Mouse (Mus musculus): Measurements from ENCODE around the gene Utrn. TPM values are rescaled to one million over a fixed set of nuclear protein-coding genes. Genes with fewer than 3 reads are reported as not detected.
A peak's percentile ranks its signal among the peaks of the same experiment; 100 is the strongest.

Gene Utrn
- polyA plus RNA-seq, 1 experiment from 2014 or later = 68.1 TPM

DNA sequence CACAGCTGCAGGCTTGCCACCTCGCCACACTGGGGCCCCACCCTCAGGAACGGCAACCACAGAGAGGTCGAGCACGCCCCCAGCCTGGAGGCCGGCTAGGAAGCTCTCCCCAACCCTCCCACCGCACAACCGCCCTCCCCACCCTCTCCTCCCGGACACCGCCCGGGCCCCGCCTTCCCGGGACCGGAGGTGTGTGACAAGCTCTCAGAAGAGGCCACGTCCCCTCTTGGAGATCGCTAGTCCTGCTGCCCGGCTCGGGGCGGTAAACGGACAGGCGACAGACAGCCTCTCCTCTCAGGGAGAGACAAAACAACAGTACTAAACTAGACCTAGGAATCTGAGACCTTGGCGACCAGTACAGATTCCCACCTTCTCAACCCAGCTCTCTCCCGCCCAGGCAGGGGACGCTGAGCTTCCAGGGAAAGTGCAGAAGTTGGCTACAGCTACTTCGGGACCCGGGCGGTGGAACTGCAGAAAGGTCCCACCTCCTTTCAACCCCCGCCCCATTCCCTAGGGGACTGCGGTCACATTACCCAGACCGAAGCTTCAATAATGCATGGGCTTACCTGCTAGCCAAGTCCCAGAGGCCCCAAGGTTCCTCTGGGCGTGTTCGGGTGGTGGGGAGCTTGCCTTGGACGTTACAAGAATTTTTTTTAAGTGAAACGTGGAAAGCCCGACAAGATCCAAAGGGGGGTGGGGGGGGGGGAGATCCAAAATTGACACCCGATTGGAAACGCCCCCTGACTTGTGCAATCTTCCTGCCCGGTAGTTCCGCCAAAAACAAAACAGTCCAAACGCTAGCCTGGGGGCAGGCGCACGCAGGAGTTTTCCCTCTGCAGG is 756 bp downstream of the Utrn start:
- Histone ChIP-seq H3K4me3 (replicated peaks) (peak overlapping the region; percentile 85), H3K27ac (peak overlapping the region; percentile 96), H3K27me3 (replicated peaks) (no peaks in the 10 kb centered on the region), H3K4me2 (peak overlapping the region; percentile 92), H3K36me3 (no peaks in the 10 kb centered on the region), H3K9ac (peak overlapping the region; percentile 77), H3K4me1 (peaks cover 12% of the 10 kb centered on the region; the same call in 1 of the 2 replicates), H3K9me3 (no peaks in the 10 kb centered on the region)
- ATAC-seq (ENCODE audit: insufficient read depth, low FRiP score, low read depth) = peak; percentile 83
- WGBS = 0% methylated on average over 40 of the region's 41 CpGs

DNA sequence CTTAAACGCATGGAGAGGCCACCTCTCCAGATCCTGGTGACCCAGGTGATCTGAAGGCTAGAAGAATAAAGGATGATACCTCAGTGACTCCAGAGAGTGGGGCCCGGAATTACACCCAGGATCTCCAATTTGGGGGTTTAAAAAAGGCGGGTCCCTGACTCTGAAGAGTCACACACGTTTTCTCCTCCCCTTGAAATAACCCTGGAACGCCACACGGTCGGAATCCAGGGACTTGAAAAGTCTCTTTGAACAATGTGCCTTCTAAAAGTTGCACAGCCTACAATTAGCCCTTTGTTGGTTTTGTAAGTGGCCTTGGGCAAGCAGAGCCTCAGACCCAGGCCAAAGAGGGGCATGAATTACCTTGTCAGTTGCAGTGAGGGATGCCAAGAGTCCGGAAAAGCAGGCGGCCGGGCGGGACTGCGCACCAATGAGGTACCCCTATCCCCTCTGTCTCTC is 1.4 kb downstream of the Utrn start:
- peak overlapping the region; percentile 96 for H3K27ac ChIP-seq
- peaks cover 12% of the 10 kb centered on the region; the same call in 1 of the 2 replicates for H3K4me1 ChIP-seq
- H3K4me3 ChIP-seq (replicated peaks) = peak overlapping the region; percentile 85
- no peaks in the 10 kb centered on the region for H3K9me3 ChIP-seq
- ATAC-seq (ENCODE audit: insufficient read depth, low FRiP score, low read depth) = no peak
- H3K9ac ChIP-seq = peak overlapping the region; percentile 77
- WGBS = under 1% methylated on average over 12 of the region's 12 CpGs
- peak overlapping the region; percentile 92 for H3K4me2 ChIP-seq
- H3K36me3 ChIP-seq = no peaks in the 10 kb centered on the region
- H3K27me3 ChIP-seq (replicated peaks) = no peaks in the 10 kb centered on the region

DNA sequence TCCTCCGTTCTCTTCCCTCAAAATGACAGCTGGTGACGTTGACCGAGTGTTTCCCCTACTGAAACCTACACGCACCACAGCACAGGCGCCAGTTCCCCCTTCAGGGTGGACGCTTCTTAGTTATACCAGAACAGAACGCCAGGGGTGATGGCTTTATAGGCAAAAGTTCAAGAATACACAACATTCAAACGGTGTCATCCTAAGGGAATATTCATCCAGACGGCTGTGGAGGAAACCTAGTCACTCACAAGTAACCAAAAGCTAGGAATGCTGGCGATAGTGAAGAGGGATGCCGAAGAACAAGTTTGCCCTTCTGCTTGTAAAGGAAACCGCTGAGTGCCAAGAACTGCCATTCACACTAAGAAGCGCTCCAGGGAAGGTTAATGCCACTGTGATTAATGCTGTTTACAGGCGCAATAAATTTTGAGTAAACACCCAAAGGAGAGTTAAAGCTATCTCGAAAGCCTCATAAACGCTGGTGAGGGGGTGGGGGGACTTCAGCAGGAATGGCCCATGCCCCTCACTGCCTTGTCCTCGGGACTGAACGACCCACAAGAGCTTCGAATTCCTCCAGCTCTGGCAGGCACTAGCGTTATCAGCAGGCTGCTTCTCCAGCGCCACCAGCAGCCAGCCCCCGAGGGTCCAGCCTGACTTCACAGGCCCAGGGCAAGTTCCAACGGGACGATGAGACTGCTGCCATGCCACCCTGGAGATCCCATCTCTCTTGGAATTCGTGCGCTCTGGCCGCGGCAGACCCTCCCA is 2.0 kb downstream of the Utrn start:
- Histone ChIP-seq H3K9ac (peak overlapping the region; percentile 77; the same call in 1 of the 2 replicates), H3K27me3 (replicated peaks) (no peaks in the 10 kb centered on the region), H3K4me3 (replicated peaks) (peak overlapping the region; percentile 85), H3K27ac (peak overlapping the region; percentile 96), H3K4me1 (peaks cover 12% of the 10 kb centered on the region; the same call in 1 of the 2 replicates), H3K36me3 (no peaks in the 10 kb centered on the region), H3K9me3 (no peaks in the 10 kb centered on the region), H3K4me2 (peak overlapping the region; percentile 92)
- WGBS = 5% methylated on average over 28 of the region's 28 CpGs
- no peak for ATAC-seq (ENCODE audit: insufficient read depth, low FRiP score, low read depth)

DNA sequence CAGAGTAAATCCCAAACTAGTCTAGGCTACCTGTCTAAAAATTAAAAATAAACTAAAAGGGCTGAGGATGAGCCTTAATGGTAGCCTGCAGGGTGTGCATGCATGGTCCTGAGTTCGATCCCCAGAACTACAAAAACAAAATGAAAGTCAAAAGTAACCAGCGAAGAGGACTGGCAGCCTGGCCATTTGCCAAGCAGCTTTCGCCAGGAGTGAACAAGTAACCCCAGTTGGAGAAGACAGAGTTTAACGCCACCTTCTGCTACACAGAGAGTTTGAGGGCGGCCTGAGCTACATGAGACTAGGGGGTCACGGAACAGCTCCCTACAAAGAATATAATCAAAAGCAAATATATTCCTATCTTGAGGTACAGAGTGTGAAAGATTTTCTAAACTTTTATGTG is 4.0 kb downstream of the Utrn start:
- H3K36me3 ChIP-seq = no peaks in the 10 kb centered on the region
- ATAC-seq (ENCODE audit: insufficient read depth, low FRiP score, low read depth) = no peak
- 75% methylated on average over 6 of the region's 6 CpGs for WGBS
- no peak overlapping the region for H3K9ac ChIP-seq
- H3K4me1 ChIP-seq = peaks cover 12% of the 10 kb centered on the region; the same call in 1 of the 2 replicates
- H3K9me3 ChIP-seq = no peaks in the 10 kb centered on the region
- H3K4me3 ChIP-seq (replicated peaks) = no peak overlapping the region
- no peak overlapping the region for H3K4me2 ChIP-seq
- no peaks in the 10 kb centered on the region for H3K27me3 ChIP-seq (replicated peaks)
- H3K27ac ChIP-seq = no peak overlapping the region

DNA sequence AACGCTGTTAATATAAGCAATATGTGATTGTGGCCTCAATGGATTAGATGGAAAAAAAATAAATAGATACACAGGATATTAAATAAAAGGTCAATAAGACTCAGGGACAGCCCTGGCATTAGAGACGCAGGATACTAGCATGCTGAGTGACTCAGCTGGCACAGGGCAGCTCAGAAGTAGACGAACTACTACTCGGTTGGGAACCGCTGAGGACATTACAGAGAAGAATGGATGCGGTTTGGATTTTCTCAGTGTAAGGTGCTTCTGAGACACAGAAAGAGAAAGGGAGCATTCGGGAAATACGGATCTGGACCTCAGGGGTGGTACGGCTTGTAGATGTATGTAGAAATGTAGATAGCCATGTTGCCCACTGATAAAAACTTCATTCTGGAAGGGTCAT is 5.6 kb downstream of the Utrn start:
- H3K4me3 ChIP-seq (replicated peaks) = no peak overlapping the region
- H3K27me3 ChIP-seq (replicated peaks) = no peaks in the 10 kb centered on the region
- no peak overlapping the region for H3K4me2 ChIP-seq
- H3K4me1 ChIP-seq = peaks cover 12% of the 10 kb centered on the region; the same call in 1 of the 2 replicates
- H3K27ac ChIP-seq = no peak overlapping the region
- WGBS = 88% methylated on average over 9 of the region's 9 CpGs
- no peaks in the 10 kb centered on the region for H3K36me3 ChIP-seq
- H3K9me3 ChIP-seq = no peaks in the 10 kb centered on the region
- H3K9ac ChIP-seq = no peak overlapping the region
- no peak for ATAC-seq (ENCODE audit: insufficient read depth, low FRiP score, low read depth)

DNA sequence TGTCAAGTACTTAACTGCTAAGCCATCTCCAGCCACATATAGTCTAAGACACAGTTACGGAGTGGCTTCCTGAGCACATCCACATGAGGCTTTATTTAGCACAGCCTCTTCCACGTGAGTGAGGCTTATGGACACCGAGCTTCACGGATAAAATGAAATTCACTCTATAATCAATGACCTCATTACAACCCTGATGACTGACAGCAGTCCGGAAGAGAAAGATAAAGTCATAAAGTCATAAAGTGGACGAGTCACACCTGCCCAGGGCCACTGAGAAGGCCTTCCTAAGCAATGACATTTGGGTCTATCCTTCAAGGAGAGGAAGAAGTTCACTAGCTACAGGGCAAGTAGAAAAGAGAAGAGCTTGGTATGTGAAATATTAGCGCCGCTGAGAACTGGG is 7.1 kb downstream of the Utrn start:
- no peaks in the 10 kb centered on the region for H3K27me3 ChIP-seq (replicated peaks)
- no peak overlapping the region for H3K4me2 ChIP-seq
- WGBS = 77% methylated on average over 8 of the region's 8 CpGs
- ATAC-seq (ENCODE audit: insufficient read depth, low FRiP score, low read depth) = no peak
- H3K9me3 ChIP-seq = no peaks in the 10 kb centered on the region
- H3K27ac ChIP-seq = no peak overlapping the region
- H3K4me3 ChIP-seq (replicated peaks) = no peak overlapping the region
- H3K36me3 ChIP-seq = no peaks in the 10 kb centered on the region
- H3K9ac ChIP-seq = no peak overlapping the region
- H3K4me1 ChIP-seq = peaks cover 9% of the 10 kb centered on the region; the same call in 1 of the 2 replicates

DNA sequence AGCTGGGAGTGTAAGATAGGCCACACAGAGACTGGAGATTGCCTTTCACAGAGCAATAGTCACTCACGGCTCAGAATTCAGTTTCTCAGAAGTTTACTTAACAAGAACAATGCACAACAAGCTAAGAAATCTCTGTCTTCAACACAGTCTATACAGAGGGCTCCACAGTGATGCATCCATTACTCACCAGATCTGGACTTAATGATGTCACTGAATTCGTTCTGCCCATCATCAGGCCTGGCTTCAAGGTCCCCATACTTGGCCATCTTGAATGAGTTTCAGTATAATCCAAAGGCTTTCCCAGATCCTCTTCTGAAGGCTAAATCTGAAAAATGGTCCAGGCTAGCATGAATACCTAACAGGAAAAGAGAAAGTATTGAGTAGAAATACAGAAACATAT is 7.8 kb downstream of the Utrn start:
- Histone ChIP-seq H3K9me3 (no peaks in the 10 kb centered on the region), H3K4me2 (no peak overlapping the region), H3K4me3 (replicated peaks) (no peak overlapping the region), H3K4me1 (peaks cover 4% of the 10 kb centered on the region; the same call in 1 of the 2 replicates), H3K36me3 (no peaks in the 10 kb centered on the region), H3K27me3 (replicated peaks) (no peaks in the 10 kb centered on the region), H3K27ac (no peak overlapping the region), H3K9ac (no peak overlapping the region)
- no peak for ATAC-seq (ENCODE audit: insufficient read depth, low FRiP score, low read depth)
- WGBS = 70% methylated on average over 2 of the region's 2 CpGs

DNA sequence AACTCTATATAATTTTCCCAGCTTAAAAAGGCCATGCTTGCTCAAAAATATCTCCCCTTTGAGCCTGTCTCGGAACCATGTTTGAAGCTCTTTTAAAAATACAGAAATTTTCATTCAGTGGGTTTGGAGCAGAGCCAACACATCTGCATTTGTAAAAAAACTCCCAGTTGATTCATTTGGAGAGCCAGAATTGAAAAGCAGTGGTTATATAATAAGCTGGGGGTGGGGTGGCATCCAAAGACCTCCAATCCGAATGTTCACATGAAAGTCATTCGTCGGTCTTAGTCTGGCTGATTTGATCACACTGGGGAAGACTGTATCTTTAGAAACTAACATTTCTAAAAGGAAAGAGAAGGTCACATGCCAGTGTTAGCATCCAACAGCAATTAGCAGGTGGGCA is 8.4 kb downstream of the Utrn start:
- 0 out of 2 replicates have a peak, but pooled peaks cover 4% of the 10 kb centered on the region for H3K36me3 ChIP-seq
- no peaks in the 10 kb centered on the region for H3K27me3 ChIP-seq (replicated peaks)
- H3K9ac ChIP-seq = no peak overlapping the region
- no peak overlapping the region for H3K4me3 ChIP-seq (replicated peaks)
- H3K9me3 ChIP-seq = no peaks in the 10 kb centered on the region
- 0 out of 2 replicates have a peak, but pooled peaks cover 3% of the 10 kb centered on the region for H3K4me1 ChIP-seq
- no peak overlapping the region for H3K4me2 ChIP-seq
- ATAC-seq (ENCODE audit: insufficient read depth, low FRiP score, low read depth) = no peak
- H3K27ac ChIP-seq = no peak overlapping the region
- 71% methylated on average over 4 of the region's 4 CpGs for WGBS

DNA sequence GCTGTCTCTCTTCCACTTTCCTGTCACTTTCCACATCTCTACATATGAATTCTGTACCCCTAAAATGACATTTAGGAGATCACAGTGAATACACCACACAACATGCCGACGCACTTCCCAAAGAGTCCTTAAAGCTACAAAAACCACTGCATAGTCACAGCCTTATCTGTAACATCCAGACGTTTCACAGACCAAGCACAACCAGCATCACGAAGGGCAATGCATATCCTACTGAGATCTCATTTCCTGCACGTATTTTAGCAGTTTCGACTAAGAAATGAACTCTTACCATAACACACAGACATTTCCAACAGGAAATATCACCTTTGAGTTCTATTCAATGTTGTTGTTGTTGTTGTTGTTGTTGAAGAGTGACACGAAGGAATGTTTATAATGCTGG is 8.8 kb downstream of the Utrn start:
- Histone ChIP-seq H3K9ac (no peak overlapping the region), H3K27me3 (replicated peaks) (no peaks in the 10 kb centered on the region), H3K4me2 (no peak overlapping the region), H3K4me1 (0 out of 2 replicates have a peak, but pooled peaks cover 3% of the 10 kb centered on the region), H3K36me3 (0 out of 2 replicates have a peak, but pooled peaks cover 4% of the 10 kb centered on the region), H3K27ac (no peak overlapping the region), H3K9me3 (no peaks in the 10 kb centered on the region), H3K4me3 (replicated peaks) (no peak overlapping the region)
- ATAC-seq (ENCODE audit: insufficient read depth, low FRiP score, low read depth) = no peak
- 81% methylated on average over 7 of the region's 7 CpGs for WGBS

DNA sequence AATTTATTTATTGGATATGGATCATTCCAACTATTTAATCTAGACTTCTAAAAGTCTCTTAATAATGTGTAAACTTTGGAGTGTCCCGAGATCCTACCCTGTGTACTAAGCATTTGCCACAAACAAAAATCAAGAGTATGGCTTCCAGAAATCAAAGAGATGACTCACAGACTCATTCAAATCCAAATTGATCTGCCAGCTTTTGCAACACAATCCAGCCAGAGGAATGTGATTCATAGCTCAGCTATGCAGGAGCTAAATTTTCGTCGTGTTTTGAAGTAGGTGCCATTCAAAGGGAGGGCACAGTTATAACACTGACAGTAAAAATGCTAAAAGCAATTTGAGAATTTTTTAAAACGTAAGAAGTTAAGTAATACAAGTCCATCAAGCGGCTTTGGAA is 11.1 kb downstream of the Utrn start:
- no peak for ATAC-seq (ENCODE audit: insufficient read depth, low FRiP score, low read depth)
- H3K9me3 ChIP-seq = no peaks in the 10 kb centered on the region
- H3K4me2 ChIP-seq = no peak overlapping the region
- H3K27ac ChIP-seq = no peak overlapping the region
- 0 out of 2 replicates have a peak, but pooled peaks cover 4% of the 10 kb centered on the region for H3K36me3 ChIP-seq
- no peak overlapping the region for H3K9ac ChIP-seq
- 70% methylated on average over 5 of the region's 5 CpGs for WGBS
- no peak overlapping the region for H3K4me3 ChIP-seq (replicated peaks)
- H3K4me1 ChIP-seq = peaks cover 6% of the 10 kb centered on the region; the same call in 1 of the 2 replicates
- no peaks in the 10 kb centered on the region for H3K27me3 ChIP-seq (replicated peaks)

DNA sequence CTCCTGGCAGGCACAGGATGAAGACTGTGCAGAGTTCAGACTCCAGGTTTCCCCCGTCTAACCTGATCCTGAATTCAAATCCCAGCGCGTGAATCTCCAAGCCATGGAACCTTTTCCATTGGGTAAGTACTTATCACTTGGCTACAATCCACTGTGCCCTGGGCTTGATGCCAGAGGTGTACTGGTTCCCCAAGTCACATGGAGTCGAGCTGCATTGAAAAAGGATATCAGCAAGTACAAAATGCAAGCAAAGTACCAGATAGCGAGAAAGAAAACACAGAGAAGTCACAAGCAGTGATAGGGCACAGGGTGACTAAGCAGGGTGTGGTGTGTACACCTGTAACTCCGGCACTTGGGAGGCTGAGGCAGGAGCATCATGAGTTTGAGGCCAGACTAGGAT is 14.9 kb downstream of the Utrn start:
- Histone ChIP-seq H3K9ac (no peak overlapping the region), H3K36me3 (0 out of 2 replicates have a peak, but pooled peaks cover 4% of the 10 kb centered on the region), H3K4me2 (no peak overlapping the region), H3K27ac (0 out of 2 replicates have a peak overlapping the region, but pooled peaks have one; percentile 74), H3K4me1 (peaks cover 10% of the 10 kb centered on the region), H3K9me3 (no peaks in the 10 kb centered on the region), H3K27me3 (replicated peaks) (no peaks in the 10 kb centered on the region), H3K4me3 (replicated peaks) (no peak overlapping the region)
- WGBS = 78% methylated on average over 6 of the region's 6 CpGs
- peak; percentile 76 for ATAC-seq (ENCODE audit: insufficient read depth, low FRiP score, low read depth)
